Mouse (Mus musculus): ENCODE measurements around the gene Nt5c. TPM values are rescaled to one million over a fixed set of nuclear protein-coding genes. Genes with fewer than 3 reads are reported as not detected.
"Not testable (repeated sequence)": the region's sequence is repeated elsewhere in the genome, so short reads cannot be mapped to it uniquely, and the experiment has no call there.

Nt5c gene
- 79.3 and 95.0 TPM in 2 replicates for polyA plus RNA-seq (2016; fragmentation: Nextera tagmentation; extraction: Ambion mirVana)

GRCm38 (mm10) chr11:115491356-115492083 lies at the start of gene Nt5c:
TSS of gene Nt5c (minus strand) at chr11:115491862.
- no peaks in the 10 kb centered on the region for H3K27me3 ChIP-seq (ENCODE audit: insufficient read depth, poor library complexity, severe bottlenecking)
- peaks cover 20% of the 10 kb centered on the region for H3K36me3 ChIP-seq
- peaks cover 32% of the 10 kb centered on the region for H3K4me1 ChIP-seq
- DNase-seq (ENCODE audit: low spot score): peak; percentile 94
- peak within 1 kb of the TSS; percentile 90 for H3K27ac ChIP-seq
- under 1% methylated on average over 43 of the region's 43 CpGs for WGBS
- peak within 1 kb of the TSS; percentile 81 for H3K4me3 ChIP-seq
- H3K9me3 ChIP-seq: no peaks in the 10 kb centered on the region

DNA sequence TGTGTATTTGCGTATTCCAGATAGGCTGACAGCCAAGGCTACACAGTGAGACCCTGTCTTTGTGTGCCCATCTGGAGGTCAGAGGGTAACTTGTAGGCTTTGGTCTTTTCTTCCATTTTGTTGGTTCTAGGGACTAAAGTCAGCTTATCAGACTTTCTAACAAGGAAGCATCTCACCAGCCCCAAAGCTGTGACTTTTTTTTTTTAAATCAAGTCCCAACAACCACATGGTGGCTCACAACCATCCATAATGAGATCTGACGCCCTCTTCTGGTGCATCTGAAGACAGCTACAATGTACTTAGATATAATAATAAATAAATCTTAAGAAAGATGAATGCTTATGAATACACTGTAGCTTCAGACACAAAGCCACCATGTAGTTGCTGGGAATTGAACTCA lies 46.4 kb upstream of the Nt5c start:
- Histone ChIP-seq H3K27ac (no peak overlapping the region), H3K9me3 (no peaks in the 10 kb centered on the region), H3K27me3 (ENCODE audit: insufficient read depth, poor library complexity, severe bottlenecking) (no peaks in the 10 kb centered on the region), H3K4me1 (peaks cover 16% of the 10 kb centered on the region), H3K4me3 (no peak overlapping the region), H3K36me3 (peaks cover 12% of the 10 kb centered on the region)
- no peak for DNase-seq (ENCODE audit: low spot score)
- 67% methylated on average over 2 of the region's 2 CpGs for WGBS

GRCm38 (mm10) chr11:115536856-115537568 lies 45.4 kb upstream of the Nt5c start:
- no peaks in the 10 kb centered on the region for H3K27me3 ChIP-seq (ENCODE audit: insufficient read depth, poor library complexity, severe bottlenecking)
- peaks cover 16% of the 10 kb centered on the region for H3K4me1 ChIP-seq
- peak overlapping the region; percentile 97 for H3K27ac ChIP-seq
- no peak for DNase-seq (ENCODE audit: low spot score)
- H3K9me3 ChIP-seq: no peaks in the 10 kb centered on the region
- peaks cover 23% of the 10 kb centered on the region for H3K36me3 ChIP-seq
- H3K4me3 ChIP-seq: peak overlapping the region; percentile 99
- WGBS: 84% methylated on average over 10 of the region's 10 CpGs

- H3K4me1 ChIP-seq: peaks cover 16% of the 10 kb centered on the region
- H3K27me3 ChIP-seq (ENCODE audit: insufficient read depth, poor library complexity, severe bottlenecking): no peaks in the 10 kb centered on the region
- peaks cover 31% of the 10 kb centered on the region for H3K36me3 ChIP-seq
- DNase-seq (ENCODE audit: low spot score): peak; percentile 96
- peak within 1 kb of the TSS; percentile 99 for H3K4me3 ChIP-seq
- no peaks in the 10 kb centered on the region for H3K9me3 ChIP-seq
- peak within 1 kb of the TSS; percentile 97 for H3K27ac ChIP-seq
- WGBS: 2% methylated on average over 64 of the region's 70 CpGs
These were observed 44.5 kb upstream of the Nt5c start, which contains the start of gene Sumo2 for GRCm38 (mm10) chr11:115536038-115536681. TSS of gene Sumo2 (minus strand) at chr11:115536276.

- WGBS: under 1% methylated on average over 83 of the region's 84 CpGs
- Histone ChIP-seq H3K36me3 (peaks cover 33% of the 10 kb centered on the region), H3K27ac (peak overlapping the region; percentile 97), H3K9me3 (no peaks in the 10 kb centered on the region), H3K4me1 (peaks cover 16% of the 10 kb centered on the region), H3K27me3 (ENCODE audit: insufficient read depth, poor library complexity, severe bottlenecking) (no peaks in the 10 kb centered on the region), H3K4me3 (peak overlapping the region; percentile 99)
- DNase-seq (ENCODE audit: low spot score): peak; percentile 85
These were observed 43.9 kb upstream of the Nt5c start for GRCm38 (mm10) chr11:115535401-115536037.

GRCm38 (mm10) chr11:115534759-115535371 lies 43.2 kb upstream of the Nt5c start:
- peak overlapping the region; percentile 99 for H3K4me3 ChIP-seq
- peak overlapping the region; percentile 97 for H3K27ac ChIP-seq
- no peaks in the 10 kb centered on the region for H3K9me3 ChIP-seq
- no peaks in the 10 kb centered on the region for H3K27me3 ChIP-seq (ENCODE audit: insufficient read depth, poor library complexity, severe bottlenecking)
- no peak for DNase-seq (ENCODE audit: low spot score)
- H3K36me3 ChIP-seq: peaks cover 40% of the 10 kb centered on the region
- peaks cover 16% of the 10 kb centered on the region for H3K4me1 ChIP-seq
- WGBS: 7% methylated on average over 11 of the region's 11 CpGs

DNA sequence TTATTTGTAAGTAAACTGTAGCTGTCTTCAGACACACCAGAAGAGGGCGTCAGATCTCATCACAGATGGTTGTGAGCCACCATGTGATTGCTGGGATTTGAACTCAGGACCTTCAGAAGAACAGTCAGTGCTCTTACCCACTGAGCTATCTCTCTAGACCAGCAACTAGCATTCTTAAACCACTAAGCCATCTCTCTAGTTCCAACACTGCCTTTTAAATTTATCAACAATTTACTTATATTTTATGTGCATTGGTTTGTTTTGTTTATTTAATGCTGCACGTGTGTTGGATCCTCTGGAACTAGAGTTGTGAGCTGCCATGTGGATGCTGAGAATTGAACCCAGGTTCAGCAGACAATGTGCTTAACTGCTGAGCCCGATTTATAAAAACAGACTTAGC lies 34.8 kb upstream of the Nt5c start:
- H3K4me1 ChIP-seq; H3K4me3 ChIP-seq; H3K9me3 ChIP-seq; DNase-seq (ENCODE audit: low spot score); H3K27me3 ChIP-seq (ENCODE audit: insufficient read depth, poor library complexity, severe bottlenecking); H3K27ac ChIP-seq: not testable (repeated sequence)
- peaks cover 82% of the 10 kb centered on the region for H3K36me3 ChIP-seq
- WGBS: 86% methylated on average over 3 of the region's 3 CpGs

DNA sequence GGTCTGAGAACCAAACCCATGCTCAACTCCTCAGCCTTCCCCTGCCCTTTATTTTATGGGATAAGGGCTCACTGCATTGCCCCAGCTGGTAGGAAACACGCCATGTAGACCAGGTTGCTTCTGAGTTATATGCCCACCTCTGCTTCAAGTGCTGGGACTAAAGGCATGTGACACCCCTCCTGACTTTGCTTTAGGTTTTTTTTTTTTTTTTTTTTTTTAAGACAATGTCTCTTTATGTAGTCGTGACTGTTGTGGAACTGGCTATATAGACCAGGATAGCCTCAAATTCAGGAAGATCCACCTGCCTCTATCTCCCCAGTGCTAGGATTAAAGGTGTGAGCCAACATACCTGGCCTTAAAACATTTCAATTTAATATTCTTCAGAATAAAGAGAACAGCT lies 31.0 kb upstream of the Nt5c start:
- H3K27ac ChIP-seq: no peak overlapping the region
- peak; percentile 48 for DNase-seq (ENCODE audit: low spot score)
- H3K9me3 ChIP-seq: no peaks in the 10 kb centered on the region
- peaks cover 4% of the 10 kb centered on the region; the same call in 1 of the 2 replicates for H3K4me1 ChIP-seq
- H3K4me3 ChIP-seq: no peak overlapping the region
- WGBS: 80% methylated on average over 2 of the region's 2 CpGs
- H3K36me3 ChIP-seq: peaks cover 52% of the 10 kb centered on the region
- H3K27me3 ChIP-seq (ENCODE audit: insufficient read depth, poor library complexity, severe bottlenecking): no peaks in the 10 kb centered on the region

GRCm38 (mm10) chr11:115522238-115522637 lies 30.6 kb upstream of the Nt5c start:
- WGBS: 92% methylated on average over 2 of the region's 2 CpGs
- peaks cover 47% of the 10 kb centered on the region for H3K36me3 ChIP-seq
- no peaks in the 10 kb centered on the region for H3K9me3 ChIP-seq
- H3K27ac ChIP-seq: no peak overlapping the region
- peak; percentile 61 for DNase-seq (ENCODE audit: low spot score)
- H3K4me1 ChIP-seq: peaks cover 4% of the 10 kb centered on the region; the same call in 1 of the 2 replicates
- H3K27me3 ChIP-seq (ENCODE audit: insufficient read depth, poor library complexity, severe bottlenecking): no peaks in the 10 kb centered on the region
- H3K4me3 ChIP-seq: no peak overlapping the region

GRCm38 (mm10) chr11:115521080-115521479 lies 29.4 kb upstream of the Nt5c start:
- WGBS: 82% methylated on average over 4 of the region's 4 CpGs
- Histone ChIP-seq H3K4me1 (peaks cover 4% of the 10 kb centered on the region; the same call in 1 of the 2 replicates), H3K4me3 (no peak overlapping the region), H3K27ac (no peak overlapping the region), H3K27me3 (ENCODE audit: insufficient read depth, poor library complexity, severe bottlenecking) (no peaks in the 10 kb centered on the region), H3K9me3 (no peaks in the 10 kb centered on the region), H3K36me3 (peaks cover 35% of the 10 kb centered on the region)
- DNase-seq (ENCODE audit: low spot score): peak; percentile 64

DNA sequence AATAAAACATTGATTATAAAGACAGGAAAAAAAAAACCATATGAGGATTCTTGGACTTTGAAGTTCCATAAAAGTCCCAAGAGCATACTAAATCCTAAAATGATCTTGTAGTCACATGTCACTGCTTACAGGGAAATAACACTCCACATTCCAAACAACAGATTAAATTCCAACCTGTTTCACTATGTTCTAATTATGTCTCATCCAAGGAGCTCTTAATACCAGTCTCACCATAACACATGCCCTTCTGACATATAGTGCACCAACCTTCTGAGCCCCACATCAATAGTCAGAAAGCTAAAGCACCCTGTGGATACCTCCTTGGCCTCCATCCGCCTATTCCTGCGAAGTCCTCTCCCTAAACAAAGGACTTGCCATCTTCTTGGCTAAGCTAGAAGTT lies 28.6 kb upstream of the Nt5c start:
- WGBS: 86% methylated on average over 2 of the region's 2 CpGs
- no peaks in the 10 kb centered on the region for H3K27me3 ChIP-seq (ENCODE audit: insufficient read depth, poor library complexity, severe bottlenecking)
- H3K4me1 ChIP-seq: peaks cover 4% of the 10 kb centered on the region; the same call in 1 of the 2 replicates
- no peaks in the 10 kb centered on the region for H3K9me3 ChIP-seq
- DNase-seq (ENCODE audit: low spot score): no peak
- H3K4me3 ChIP-seq: no peak overlapping the region
- no peak overlapping the region for H3K27ac ChIP-seq
- peaks cover 27% of the 10 kb centered on the region for H3K36me3 ChIP-seq

DNA sequence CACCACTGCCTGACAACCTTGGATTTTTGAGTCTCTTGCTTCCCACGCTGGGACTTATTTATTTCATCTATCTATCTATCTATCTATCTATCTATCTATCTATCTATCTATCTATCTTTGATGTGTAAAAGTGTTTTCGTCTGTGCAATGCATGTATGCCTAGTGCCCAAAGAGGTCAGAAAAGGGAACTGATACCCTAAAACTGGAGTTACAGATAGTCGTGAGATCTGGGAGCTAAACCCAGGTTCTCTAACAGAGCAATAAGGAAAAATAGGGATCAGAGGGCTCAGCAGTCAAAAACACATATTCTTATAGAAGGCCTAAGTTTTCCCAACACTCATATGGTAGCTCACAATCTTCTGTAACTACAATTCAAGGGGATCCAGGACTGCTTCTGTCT lies 27.9 kb upstream of the Nt5c start:
- Histone ChIP-seq H3K27ac (0 out of 2 replicates have a peak overlapping the region, but pooled peaks have one; percentile 29), H3K4me3 (no peak overlapping the region), H3K36me3 (peaks cover 20% of the 10 kb centered on the region), H3K27me3 (ENCODE audit: insufficient read depth, poor library complexity, severe bottlenecking) (no peaks in the 10 kb centered on the region), H3K9me3 (no peaks in the 10 kb centered on the region), H3K4me1 (peaks cover 8% of the 10 kb centered on the region; the same call in 1 of the 2 replicates)
- no peak for DNase-seq (ENCODE audit: low spot score)
- WGBS: 81% methylated on average over 3 of the region's 3 CpGs

Measured in heart, embryonic 10.5 days (tissue).